Mouse (Mus musculus) inflammation-experienced regulatory T-cells, adult 6 months (primary cell): ENCODE results near the gene Lkaaear1. TPM values are rescaled to one million over a fixed set of nuclear protein-coding genes. Genes with fewer than 3 reads are reported as not detected.

Source experiments
- ATAC-seq: one replicate; pipeline ENCODE4 v1.8.0; 2017
- polyA plus RNA-seq, 3 experiments: library from polyadenylated mRNA; unstranded; fragments of 100-300 nt; shearing (Covaris generic); gene quantifications; one replicate each; pipeline ENCODE4 v1.2.1; 2017

The Lkaaear1 gene
- polyA plus RNA-seq, 3 experiments from 2014 or later, result not detected

GRCm38 (mm10) chr2:181681978-181682377, 16.3 kb downstream of the Lkaaear1 start:
- ATAC-seq, result no peak

GRCm38 (mm10) chr2:181680716-181681117, 17.5 kb downstream of the Lkaaear1 start:
- ATAC-seq, result peak; percentile 51

GRCm38 (mm10) chr2:181679951-181680715, 18.1 kb downstream of the Lkaaear1 start, which contains the start of gene Tcea2:
Gene Tcea2, plus strand, starts transcription at chr2:181680310.
- peak; percentile 66 for ATAC-seq

- peak; percentile 69 for ATAC-seq
Measured at GRCm38 (mm10) chr2:181678780-181679179, 19.5 kb downstream of the Lkaaear1 start.

GRCm38 (mm10) chr2:181677755-181678098, 20.5 kb downstream of the Lkaaear1 start:
- ATAC-seq, result no peak

- ATAC-seq, result no peak
Measured at GRCm38 (mm10) chr2:181677096-181677754, 21.0 kb downstream of the Lkaaear1 start.

GRCm38 (mm10) chr2:181676424-181676823, 21.8 kb downstream of the Lkaaear1 start:
- ATAC-seq, result no peak

GRCm38 (mm10) chr2:181675454-181675853, 22.8 kb downstream of the Lkaaear1 start:
- ATAC-seq, result no peak

GRCm38 (mm10) chr2:181674934-181675333, 23.3 kb downstream of the Lkaaear1 start:
- ATAC-seq, result no peak

- no peak for ATAC-seq
Measured at GRCm38 (mm10) chr2:181673501-181673900, 24.7 kb downstream of the Lkaaear1 start.

- ATAC-seq, result no peak
Measured at GRCm38 (mm10) chr2:181671984-181672383, 26.3 kb downstream of the Lkaaear1 start.

- ATAC-seq, result no peak
Measured at GRCm38 (mm10) chr2:181671326-181671725, 26.9 kb downstream of the Lkaaear1 start, which contains the start of gene Sox18. Gene Sox18, minus strand, starts transcription at chr2:181671640.

GRCm38 (mm10) chr2:181670913-181671311, 27.3 kb downstream of the Lkaaear1 start:
- ATAC-seq, result no peak

GRCm38 (mm10) chr2:181670285-181670912, 27.8 kb downstream of the Lkaaear1 start:
- no peak for ATAC-seq

- ATAC-seq, result no peak
Measured at GRCm38 (mm10) chr2:181663298-181663630, 35.0 kb downstream of the Lkaaear1 start.

- ATAC-seq, result no peak
Measured at GRCm38 (mm10) chr2:181662620-181663297, 35.5 kb downstream of the Lkaaear1 start.

- ATAC-seq, result peak; percentile 90
Measured at GRCm38 (mm10) chr2:181659609-181660055, 38.6 kb downstream of the Lkaaear1 start.

- peak; percentile 20 for ATAC-seq
Measured at GRCm38 (mm10) chr2:181658930-181659555, 39.2 kb downstream of the Lkaaear1 start.

GRCm38 (mm10) chr2:181658528-181658927, 39.7 kb downstream of the Lkaaear1 start:
- no peak for ATAC-seq

- no peak for ATAC-seq
Measured at GRCm38 (mm10) chr2:181657441-181657840, 40.8 kb downstream of the Lkaaear1 start.

GRCm38 (mm10) chr2:181656734-181657133, 41.5 kb downstream of the Lkaaear1 start, which contains the start of gene Gm29797:
Gene Gm29797, plus strand, starts transcription at chr2:181657034.
- ATAC-seq, result no peak

GRCm38 (mm10) chr2:181653523-181653922, 44.7 kb downstream of the Lkaaear1 start:
- no peak for ATAC-seq
